Mouse (Mus musculus) G1E (cell line): ENCODE data around the gene Kalrn.

Experiments
- CTCF ChIP-seq: IDR thresholded peaks from 2 replicates; pipeline ENCODE4 v1.5.1; 2012; ENCODE audit warnings: low read depth, low read length, inconsistent platforms, mixed read lengths
- GATA1 ChIP-seq: IDR thresholded peaks from 2 replicates; pipeline ENCODE4 v1.6.1; 2012; ENCODE audit warnings: borderline replicate concordance, low read length, inconsistent platforms, mixed read lengths
- TAL1 ChIP-seq: conservative IDR thresholded peaks from 2 replicates; pipeline ENCODE4 v1.6.1; 2012; ENCODE audit warnings: low read depth, low read length, inconsistent platforms, mixed read lengths

- TF ChIP-seq CTCF (no peak), GATA1 (no peak), TAL1 (no peak)
These were observed 132.3 kb downstream of the Kalrn start for GRCm38 (mm10) chr16:34440994-34441414.
